Mouse (Mus musculus) stomach, postnatal 0 days (tissue): ENCODE measurements around the gene Gtpbp3. TPM values are rescaled to one million over a fixed set of nuclear protein-coding genes. Genes with fewer than 3 reads are reported as not detected.

Source experiments
- ATAC-seq: fragments of 200-750 bp; cut with Nextera tagmentation; 2 replicates; pipeline ENCODE4 v1.8.0; 2017; ENCODE audit not compliant: low FRiP score, low TSS enrichment
- DNase-seq: peaks from one replicate; pipeline ENCODE4 v3.0.0-alpha.2; 2016; ENCODE audit warnings: low spot score
- H3K27ac ChIP-seq: fragments of 300-500 bp; sonication (generic); replicated peaks from 2 replicates; pipeline ENCODE4 v1.5.1; 2014; ENCODE audit warnings: mild to moderate bottlenecking, control low read depth
- H3K27me3 ChIP-seq: fragments of 300-500 bp; sonication (generic); 2 replicates; pipeline ENCODE4 v1.6.1; 2014; ENCODE audit warnings: low read length; ENCODE audit not compliant: control insufficient read depth, insufficient read depth
- H3K36me3 ChIP-seq: fragments of 300-500 bp; sonication (generic); 2 replicates; pipeline ENCODE4 v1.6.1; 2014; ENCODE audit warnings: low read length, mixed read lengths; ENCODE audit not compliant: control insufficient read depth, insufficient read depth
- H3K4me1 ChIP-seq: fragments of 300-500 bp; sonication (generic); replicated peaks from 2 replicates; pipeline ENCODE4 v1.6.1; 2014; ENCODE audit warnings: antibody characterized with exemption; ENCODE audit not compliant: control insufficient read depth, insufficient read depth
- H3K4me2 ChIP-seq: fragments of 300-500 bp; sonication (generic); replicated peaks from 2 replicates; pipeline ENCODE4 v1.6.1; 2014; ENCODE audit warnings: low read depth, mild to moderate bottlenecking, control low read depth, moderate library complexity
- H3K4me3 ChIP-seq: fragments of 300-500 bp; sonication (generic); 2 replicates; pipeline ENCODE4 v1.5.1; 2014; ENCODE audit warnings: low read depth, low read length, control low read depth
- H3K9ac ChIP-seq: fragments of 300-500 bp; sonication (generic); 2 replicates; pipeline ENCODE4 v1.6.1; 2014; ENCODE audit warnings: mild to moderate bottlenecking, low read length, control low read depth, mixed read lengths
- H3K9me3 ChIP-seq: fragments of 300-500 bp; sonication (generic); 2 replicates; pipeline ENCODE4 v1.6.1; 2016; ENCODE audit warnings: low read length; ENCODE audit not compliant: control insufficient read depth
- CTCF ChIP-seq: IDR thresholded peaks from 2 replicates; pipeline ENCODE4 v1.5.1; 2016; ENCODE audit warnings: antibody characterized with exemption, low read depth, mild to moderate bottlenecking, moderate library complexity
- EP300 ChIP-seq: optimal IDR thresholded peaks from 2 replicates; pipeline ENCODE3; 2016; ENCODE audit warnings: antibody characterized with exemption
- WGBS: fragments of 180-500 bp; shearing (Covaris S2); extraction: QIAGEN DNeasy Blood & Tissue Kit; methylation state at CpG from one replicate; pipeline ENCODE4 v1.1.7; 2014; 5-methylcytosine and 5-hydroxymethylcytosine counted together
- polyA plus RNA-seq: library from polyadenylated mRNA; unstranded; fragments of >200 nt; fragmentation: Nextera tagmentation; extraction: Ambion mirVana; gene quantifications from 2 replicates; pipeline ENCODE4 v1.2.1, GENCODE M21; 2015

Gtpbp3 gene
- polyA plus RNA-seq, 1 experiment from 2014 or later, result 7.2 TPM

DNA sequence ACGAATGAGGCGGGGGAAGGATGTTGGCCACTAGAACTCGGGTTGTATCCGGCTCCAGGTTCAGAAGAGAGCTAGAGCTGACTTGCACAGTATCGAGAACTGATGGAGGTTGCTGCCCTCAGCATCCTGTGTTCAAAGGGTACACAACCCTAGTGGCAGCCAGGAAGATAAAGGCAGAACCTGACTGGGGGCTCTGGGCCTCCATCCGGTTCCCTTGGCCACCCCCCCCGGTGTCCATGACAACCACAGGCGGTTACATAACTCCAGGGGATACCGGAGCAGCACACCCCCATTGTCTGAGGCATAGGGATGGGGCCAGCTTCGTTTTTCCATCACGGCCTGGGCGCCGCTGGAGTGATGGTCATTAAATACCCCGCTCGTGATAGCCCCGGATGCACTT, 25.1 kb upstream of the Gtpbp3 start:
- TF ChIP-seq CTCF, result no peak
- TF ChIP-seq EP300, result no peak
- H3K4me3 ChIP-seq, result peak overlapping the region; percentile 81
- H3K4me1 ChIP-seq, result peaks cover 13% of the 10 kb centered on the region
- no peak for ATAC-seq
- DNase-seq, result no peak
- peak overlapping the region; percentile 53 for H3K27ac ChIP-seq
- H3K27me3 ChIP-seq, result no peaks in the 10 kb centered on the region
- peaks cover 5% of the 10 kb centered on the region; the same call in 1 of the 2 replicates for H3K36me3 ChIP-seq
- H3K9me3 ChIP-seq, result no peaks in the 10 kb centered on the region
- WGBS, result 7% methylated on average over 16 of the region's 16 CpGs
- H3K4me2 ChIP-seq, result peak overlapping the region; percentile 93
- H3K9ac ChIP-seq, result peak overlapping the region; percentile 72

DNA sequence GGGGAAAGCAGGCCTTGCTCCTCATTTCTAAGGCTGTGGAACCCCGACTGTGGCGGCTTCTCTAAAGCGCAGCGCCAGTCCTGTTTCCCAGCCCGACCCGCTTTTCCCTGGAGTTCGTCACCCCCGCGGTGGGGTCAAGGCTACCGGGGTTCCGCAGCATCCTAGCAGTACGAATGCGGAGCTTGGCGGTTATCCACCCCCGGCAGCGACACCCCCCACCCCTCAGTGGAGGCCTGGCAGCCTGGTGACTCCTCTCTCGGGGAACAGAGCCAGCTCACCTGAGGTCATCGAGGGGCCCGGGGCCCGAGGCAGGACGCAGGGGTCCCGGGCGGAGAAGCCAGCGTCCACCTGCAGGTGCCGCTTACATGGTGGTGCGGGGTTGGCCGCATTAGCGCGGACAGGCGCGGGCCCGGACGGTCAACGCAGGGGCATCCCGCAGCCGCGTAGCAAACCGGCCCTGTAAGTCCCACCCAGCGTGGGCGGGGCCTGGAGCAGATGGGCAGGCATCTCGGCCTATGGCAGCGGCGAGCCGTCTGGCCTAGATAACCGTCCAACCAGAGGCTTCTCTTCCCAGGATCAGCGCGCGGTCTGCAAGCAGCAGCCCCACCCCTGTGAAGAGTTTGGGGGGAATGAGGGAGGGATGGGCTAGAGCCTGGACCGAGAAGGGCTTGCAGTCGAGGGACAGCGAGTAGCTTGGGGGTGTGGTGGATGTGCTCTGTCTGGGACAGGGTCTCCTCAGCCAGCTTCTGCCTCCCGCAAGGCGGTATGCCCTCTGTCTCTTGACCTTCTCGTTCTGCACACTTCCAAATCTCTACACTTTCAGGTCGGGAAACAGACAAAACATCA, 24.5 kb upstream of the Gtpbp3 start, which contains the start of gene Abhd8:
Gene Abhd8 (minus strand): TSS at position 468 of the 846 bp plus-strand sequence.
- Histone ChIP-seq H3K4me1 (peaks cover 13% of the 10 kb centered on the region), H3K4me2 (peak within 1 kb of the TSS; percentile 93), H3K36me3 (peaks cover 5% of the 10 kb centered on the region; the same call in 1 of the 2 replicates), H3K27ac (peak within 1 kb of the TSS; percentile 84), H3K9me3 (no peaks in the 10 kb centered on the region), H3K9ac (peak within 1 kb of the TSS; percentile 72), H3K27me3 (no peaks in the 10 kb centered on the region), H3K4me3 (peak within 1 kb of the TSS; percentile 81)
- 1% methylated on average over 54 of the region's 55 CpGs for WGBS
- ATAC-seq, result peak; percentile 72
- TF ChIP-seq CTCF (no peak), EP300 (no peak)
- peak; percentile 93 for DNase-seq

DNA sequence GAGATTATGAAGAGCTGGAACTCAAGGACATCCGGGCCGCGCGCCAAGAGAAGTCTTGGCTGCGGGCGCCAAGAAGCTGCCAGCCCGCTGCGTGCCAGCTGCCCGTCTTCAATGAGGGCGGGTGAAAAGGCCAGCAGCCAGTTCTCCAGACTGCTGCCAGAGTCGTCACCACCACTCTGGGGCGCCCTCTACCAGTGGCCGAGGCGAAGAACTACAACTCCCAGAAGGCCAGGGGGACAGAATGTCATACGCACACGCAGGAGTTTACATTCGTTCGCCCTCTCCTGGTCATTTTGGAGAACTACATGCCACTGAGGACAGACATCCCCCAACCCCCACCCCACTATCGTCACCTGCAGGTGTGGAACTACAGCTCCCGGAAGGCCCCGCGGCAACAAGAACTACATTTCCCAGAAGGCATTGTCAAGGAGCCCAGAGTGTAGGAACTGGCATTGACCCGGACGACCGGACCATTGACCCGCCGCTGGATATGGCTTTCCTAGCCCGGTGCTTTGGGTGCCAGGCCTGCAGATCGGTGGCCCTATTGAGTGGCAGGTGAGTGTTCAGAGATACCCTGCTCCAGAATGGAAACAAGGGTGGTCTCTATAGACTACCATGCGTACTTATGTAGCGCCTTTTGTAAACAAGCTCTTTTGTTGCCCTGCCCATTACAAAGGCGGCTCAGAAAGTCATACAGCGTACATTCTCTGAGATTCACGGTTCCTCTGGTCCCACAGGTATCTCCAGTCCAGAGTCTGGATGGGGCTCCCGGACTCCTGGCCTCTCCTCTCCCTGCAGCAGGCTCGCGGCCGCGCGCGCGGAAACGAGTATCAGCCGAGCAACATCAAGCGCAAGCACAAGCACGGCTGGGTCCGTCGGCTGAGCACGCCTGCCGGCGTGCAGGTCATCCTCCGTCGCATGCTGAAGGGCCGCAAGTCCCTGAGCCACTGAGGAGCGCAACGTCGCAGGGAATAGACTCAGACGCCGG, 23.1 kb upstream of the Gtpbp3 start, which contains the start of gene Mrpl34:
Gene Mrpl34 (plus strand): TSS at position 447 of the 988 bp plus-strand sequence.
- WGBS, result under 1% methylated on average over 58 of the region's 59 CpGs

DNA sequence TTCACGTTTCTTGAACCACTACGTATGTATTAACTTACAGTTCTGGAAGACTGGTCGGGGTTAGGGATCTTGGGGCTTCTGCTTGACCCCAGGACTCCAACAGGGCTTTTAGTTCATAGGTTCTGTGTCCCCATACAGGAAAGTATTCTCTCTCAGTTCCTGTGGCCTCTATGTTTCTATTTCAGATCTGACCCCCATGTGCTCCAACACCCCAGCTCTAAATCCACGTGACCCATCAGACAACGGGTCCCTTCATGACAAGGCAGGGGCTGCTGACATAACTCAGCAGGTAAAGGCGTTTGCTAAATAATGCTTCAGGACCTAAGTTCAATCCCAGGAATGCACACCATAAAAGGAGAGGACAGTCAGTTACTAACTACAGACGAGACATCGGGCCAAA, 22.2 kb upstream of the Gtpbp3 start:
- DNase-seq, result no peak
- H3K4me3 ChIP-seq, result peak overlapping the region; percentile 68; the same call in 1 of the 2 replicates
- TF ChIP-seq CTCF (no peak), EP300 (no peak)
- H3K4me1 ChIP-seq, result peaks cover 13% of the 10 kb centered on the region
- H3K36me3 ChIP-seq, result peaks cover 5% of the 10 kb centered on the region; the same call in 1 of the 2 replicates
- WGBS, result 72% methylated on average over 8 of the region's 8 CpGs
- H3K4me2 ChIP-seq, result peak overlapping the region; percentile 84
- no peaks in the 10 kb centered on the region for H3K9me3 ChIP-seq
- H3K9ac ChIP-seq, result peak overlapping the region; percentile 71; the same call in 1 of the 2 replicates
- no peak overlapping the region for H3K27ac ChIP-seq
- no peaks in the 10 kb centered on the region for H3K27me3 ChIP-seq
- no peak for ATAC-seq

More for the DNA sequence above, 23.1 kb upstream of the Gtpbp3 start, which contains the start of gene Mrpl34:
- DNase-seq, result peak; percentile 97
- Histone ChIP-seq H3K36me3 (peaks cover 5% of the 10 kb centered on the region; the same call in 1 of the 2 replicates), H3K9me3 (no peaks in the 10 kb centered on the region), H3K4me2 (peak within 1 kb of the TSS; percentile 93), H3K9ac (peak within 1 kb of the TSS; percentile 72), H3K27ac (peak within 1 kb of the TSS; percentile 84), H3K4me3 (peak within 1 kb of the TSS; percentile 81), H3K27me3 (no peaks in the 10 kb centered on the region), H3K4me1 (peaks cover 13% of the 10 kb centered on the region)
- TF ChIP-seq EP300 (peak; percentile 51), CTCF (peak; percentile 98)
- ATAC-seq, result peak; percentile 83

DNA sequence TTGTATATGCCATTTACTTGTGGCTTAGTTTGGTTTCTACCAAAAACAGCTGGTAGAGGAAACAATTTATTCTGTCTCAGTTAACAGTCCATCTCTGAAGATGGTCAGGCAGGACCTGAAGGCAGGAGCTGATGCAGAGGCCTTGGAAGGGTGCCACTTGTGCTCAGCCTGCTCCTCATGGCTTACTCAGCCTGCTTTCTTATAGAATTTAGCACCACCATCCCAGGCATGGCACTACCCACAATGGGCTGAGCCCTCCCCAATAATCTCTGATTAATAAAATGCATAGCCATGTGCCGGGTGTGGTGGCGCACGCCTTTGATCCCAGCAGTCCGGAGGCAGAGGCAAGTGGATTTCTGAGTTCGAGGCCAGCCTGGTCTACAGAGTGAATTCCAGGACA, 21.7 kb upstream of the Gtpbp3 start:
- Histone ChIP-seq H3K9me3 (no peaks in the 10 kb centered on the region), H3K4me3 (no peak overlapping the region), H3K9ac (no peak overlapping the region), H3K4me1 (peaks cover 13% of the 10 kb centered on the region), H3K4me2 (no peak overlapping the region), H3K36me3 (peaks cover 2% of the 10 kb centered on the region; the same call in 1 of the 2 replicates), H3K27ac (no peak overlapping the region), H3K27me3 (no peaks in the 10 kb centered on the region)
- TF ChIP-seq CTCF, result no peak
- TF ChIP-seq EP300, result no peak
- 95% methylated on average over 5 of the region's 5 CpGs for WGBS
- no peak for DNase-seq
- ATAC-seq, result no peak
